Mouse (Mus musculus) retina, adult 2 months (tissue): Measurements from ENCODE around the gene Itga9.

Source experiments
- DNase-seq: peaks from one replicate; pipeline ENCODE4 v3.0.0-alpha.2; 2012; ENCODE audit warnings: low read depth, low spot score

The Itga9 gene

GRCm38 (mm10) chr9:118920798-118921515 lies 314.5 kb downstream of the Itga9 start:
- no peak for DNase-seq

- no peak for DNase-seq
Measured at GRCm38 (mm10) chr9:118921926-118922325, 315.4 kb downstream of the Itga9 start.

GRCm38 (mm10) chr9:118924554-118925085 lies 318.1 kb downstream of the Itga9 start:
- DNase-seq: no peak

- DNase-seq: peak; percentile 50
Measured at GRCm38 (mm10) chr9:118925286-118926110, 319.0 kb downstream of the Itga9 start.

- DNase-seq: no peak
Measured at GRCm38 (mm10) chr9:118926111-118926650, 319.7 kb downstream of the Itga9 start, which contains the start of gene Ctdspl. Gene Ctdspl (plus strand): TSS chr9:118926453.

- DNase-seq: no peak
Measured at GRCm38 (mm10) chr9:118926688-118927321, 320.3 kb downstream of the Itga9 start.

GRCm38 (mm10) chr9:118927501-118927900 lies 321.0 kb downstream of the Itga9 start:
- no peak for DNase-seq

- DNase-seq: no peak
Measured at GRCm38 (mm10) chr9:118928007-118928406, 321.5 kb downstream of the Itga9 start.

- DNase-seq: no peak
Measured at GRCm38 (mm10) chr9:118928656-118929055, 322.2 kb downstream of the Itga9 start.

GRCm38 (mm10) chr9:118930611-118931010 lies 324.1 kb downstream of the Itga9 start:
- DNase-seq: no peak

- no peak for DNase-seq
Measured at GRCm38 (mm10) chr9:118933800-118934199, 327.3 kb downstream of the Itga9 start.

GRCm38 (mm10) chr9:118934319-118934718 lies 327.8 kb downstream of the Itga9 start:
- no peak for DNase-seq

- DNase-seq: no peak
Measured at GRCm38 (mm10) chr9:118935098-118935497, 328.6 kb downstream of the Itga9 start.

GRCm38 (mm10) chr9:118936071-118936470 lies 329.6 kb downstream of the Itga9 start:
- no peak for DNase-seq

- no peak for DNase-seq
Measured at GRCm38 (mm10) chr9:118937515-118937914, 331.0 kb downstream of the Itga9 start.

GRCm38 (mm10) chr9:118939410-118939809 lies 332.9 kb downstream of the Itga9 start:
- no peak for DNase-seq

GRCm38 (mm10) chr9:118939831-118940230 lies 333.3 kb downstream of the Itga9 start:
- DNase-seq: no peak

- no peak for DNase-seq
Measured at GRCm38 (mm10) chr9:118940591-118941207, 334.2 kb downstream of the Itga9 start.

- no peak for DNase-seq
Measured at GRCm38 (mm10) chr9:118942030-118942429, 335.5 kb downstream of the Itga9 start.

GRCm38 (mm10) chr9:118943941-118944340 lies 337.5 kb downstream of the Itga9 start:
- DNase-seq: no peak

- no peak for DNase-seq
Measured at GRCm38 (mm10) chr9:118944388-118944787, 337.9 kb downstream of the Itga9 start.
